Mouse (Mus musculus): Measurements from ENCODE around the gene Mrc2. TPM values are rescaled to one million over a fixed set of nuclear protein-coding genes. Genes with fewer than 3 reads are reported as not detected.
A peak's percentile ranks its signal among the peaks of the same experiment; 100 is the strongest.

Mrc2 gene
- polyA plus RNA-seq, 1 experiment from 2014 or later: 16.9 TPM

DNA sequence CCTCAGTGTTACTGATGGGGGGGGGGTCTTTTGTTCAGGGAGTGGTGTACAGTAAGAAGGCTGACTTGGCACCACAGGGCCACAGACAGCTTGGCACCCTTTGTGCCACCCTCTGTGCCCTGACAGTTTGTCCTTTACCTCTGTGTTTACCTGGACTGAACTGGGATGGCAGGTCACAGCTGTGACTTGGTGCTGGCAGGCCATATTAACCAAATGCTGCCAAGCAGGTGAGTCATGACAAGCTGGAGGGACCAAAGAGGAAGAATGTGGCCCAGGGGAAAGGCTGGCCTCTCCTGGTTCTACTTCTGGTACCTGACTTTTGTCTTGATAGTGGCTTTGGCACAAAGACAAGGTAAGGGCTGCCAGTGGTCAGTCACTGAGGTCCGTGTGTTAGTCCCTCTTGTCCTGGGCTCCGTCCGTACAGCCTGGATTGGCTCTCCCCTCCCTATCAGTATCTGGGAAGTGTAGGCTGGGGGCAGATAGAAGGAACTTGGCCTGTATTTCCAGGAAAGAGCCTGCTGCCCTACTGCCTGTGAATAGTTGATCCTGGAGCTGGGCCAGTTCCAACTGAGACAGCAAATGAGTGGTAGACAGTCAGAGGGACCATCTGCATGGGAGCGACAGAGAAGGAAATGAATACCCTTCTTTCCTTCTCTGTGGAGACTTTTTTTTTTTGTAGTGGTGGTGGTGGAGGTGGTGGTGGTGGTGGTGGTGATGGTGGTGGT, 69.8 kb downstream of the Mrc2 start:
- Histone ChIP-seq H3K4me1 (peaks cover 42% of the 10 kb centered on the region), H3K27ac (replicated peaks) (no peak overlapping the region), H3K4me3 (no peak overlapping the region; the same call in 1 of the 2 replicates), H3K36me3 (no peaks in the 10 kb centered on the region), H3K9me3 (replicated peaks) (no peaks in the 10 kb centered on the region), H3K27me3 (ENCODE audit: low read depth, poor library complexity, severe bottlenecking) (peaks cover 51% of the 10 kb centered on the region)
- 90% methylated on average over 4 of the region's 4 CpGs for WGBS
- no peak for DNase-seq (ENCODE audit: low spot score)

DNA sequence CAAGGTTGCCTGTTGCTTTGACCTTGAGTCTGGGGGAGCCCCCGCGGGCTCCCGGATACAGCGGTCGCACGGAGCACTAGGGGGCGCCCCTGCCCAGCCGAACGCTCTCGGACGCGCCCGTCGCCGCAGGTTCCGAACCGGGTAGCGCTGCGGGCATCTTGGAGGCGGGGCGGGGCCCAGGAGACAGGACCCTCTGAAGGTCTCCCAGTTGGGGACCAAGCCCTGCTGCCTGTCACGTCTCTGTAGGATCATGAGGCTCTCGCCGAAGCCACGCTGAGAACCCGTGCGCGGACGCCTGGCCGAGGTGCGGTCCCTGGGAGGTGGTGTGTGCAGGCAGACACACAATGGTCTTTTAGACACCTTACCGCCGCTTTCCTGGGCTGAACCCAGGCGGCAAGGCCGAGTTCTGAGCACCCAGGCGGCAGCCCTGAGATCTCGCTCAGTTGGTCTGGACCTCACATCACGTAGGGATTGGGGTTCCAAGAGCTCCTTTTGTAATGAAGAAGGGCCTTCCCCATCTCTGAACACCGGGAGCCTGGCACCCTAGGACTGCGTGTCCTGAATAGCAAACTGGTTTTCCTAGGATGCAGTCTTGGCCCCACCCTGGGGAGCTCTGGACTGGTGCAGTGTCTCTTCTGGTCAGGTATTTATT, 70.6 kb downstream of the Mrc2 start:
- Histone ChIP-seq H3K27me3 (ENCODE audit: low read depth, poor library complexity, severe bottlenecking) (peaks cover 51% of the 10 kb centered on the region), H3K27ac (replicated peaks) (peak overlapping the region; percentile 80), H3K9me3 (replicated peaks) (no peaks in the 10 kb centered on the region), H3K4me1 (peaks cover 42% of the 10 kb centered on the region), H3K4me3 (peak overlapping the region; percentile 62), H3K36me3 (no peaks in the 10 kb centered on the region)
- peak; percentile 83 for DNase-seq (ENCODE audit: low spot score)
- WGBS: 1% methylated on average over 40 of the region's 40 CpGs

DNA sequence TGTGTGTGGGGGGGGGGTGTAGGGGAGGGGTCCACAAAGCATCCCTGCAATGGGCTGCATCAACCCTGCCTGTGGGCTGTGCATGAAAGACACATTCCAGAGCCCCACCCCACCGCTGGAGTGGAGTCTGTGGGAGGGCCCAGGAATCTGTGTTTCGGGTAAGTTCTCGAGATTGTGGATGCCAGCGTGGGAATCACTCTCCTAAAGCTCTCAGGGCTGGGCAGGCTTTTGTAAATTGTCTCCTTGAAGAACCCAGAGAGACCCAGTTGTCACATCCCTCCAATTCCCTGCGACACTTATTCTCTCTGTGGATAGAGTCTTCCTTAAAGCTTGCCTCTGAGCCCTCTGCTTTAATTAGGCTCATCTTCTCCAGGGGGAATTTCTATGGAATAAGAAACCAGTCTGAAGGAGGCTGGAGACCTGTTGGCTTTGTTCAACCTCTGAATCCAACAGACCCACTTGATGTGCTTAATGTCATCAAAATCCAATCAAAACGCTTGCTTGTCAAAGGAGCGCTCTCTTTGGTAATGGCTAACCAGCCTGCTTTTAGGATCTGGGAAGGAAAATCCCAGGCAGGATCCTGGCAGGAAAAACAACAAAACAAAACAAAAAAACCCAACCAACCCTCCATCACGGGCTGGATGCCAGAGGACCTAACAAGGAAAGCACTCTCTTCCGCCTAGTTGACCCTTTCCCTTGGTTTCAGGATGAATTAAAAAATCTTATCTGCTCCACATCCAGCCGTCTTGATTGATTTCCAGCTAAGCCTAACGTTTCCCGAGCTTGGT, 71.3 kb downstream of the Mrc2 start:
- H3K4me3 ChIP-seq: peak overlapping the region; percentile 62
- H3K27ac ChIP-seq (replicated peaks): peak overlapping the region; percentile 80
- H3K36me3 ChIP-seq: no peaks in the 10 kb centered on the region
- peak; percentile 36 for DNase-seq (ENCODE audit: low spot score)
- 44% methylated on average over 12 of the region's 12 CpGs for WGBS
- no peaks in the 10 kb centered on the region for H3K9me3 ChIP-seq (replicated peaks)
- peaks cover 42% of the 10 kb centered on the region for H3K4me1 ChIP-seq
- peaks cover 51% of the 10 kb centered on the region for H3K27me3 ChIP-seq (ENCODE audit: low read depth, poor library complexity, severe bottlenecking)

DNA sequence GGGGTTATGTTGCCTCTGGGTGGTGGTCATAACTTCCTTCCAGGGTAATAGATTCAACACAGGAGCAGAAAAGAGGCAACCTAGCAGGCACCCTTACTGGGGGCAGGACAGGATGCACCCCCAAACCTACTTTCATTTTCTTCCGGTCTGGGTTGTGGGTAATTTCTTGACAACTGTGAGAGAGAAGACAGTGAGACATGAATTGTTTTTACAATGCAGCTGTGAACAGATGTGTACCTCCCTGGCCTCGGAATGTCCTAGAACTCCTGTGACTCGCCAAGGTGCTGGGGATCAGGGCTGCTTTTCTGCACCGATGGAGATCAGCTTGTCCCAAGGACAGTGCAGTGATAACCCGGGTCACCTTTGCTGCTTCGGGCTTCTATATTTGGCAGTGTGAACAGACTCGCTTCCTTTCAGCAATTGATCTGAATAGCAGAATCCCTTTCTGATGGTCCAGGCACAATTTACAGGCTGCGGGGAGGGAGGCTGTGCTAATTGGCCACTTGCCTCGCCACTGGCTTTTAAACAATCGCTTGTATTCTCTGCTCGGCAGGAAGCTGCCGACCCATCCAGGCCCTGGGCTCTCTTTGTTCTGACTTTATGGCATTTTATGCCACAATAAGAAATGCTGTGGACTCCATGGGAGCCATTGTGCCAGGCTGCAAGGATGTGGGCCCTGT, 72.1 kb downstream of the Mrc2 start:
- WGBS: 34% methylated on average over 12 of the region's 12 CpGs
- Histone ChIP-seq H3K9me3 (replicated peaks) (no peaks in the 10 kb centered on the region), H3K27ac (replicated peaks) (peak overlapping the region; percentile 80), H3K4me1 (peaks cover 42% of the 10 kb centered on the region), H3K4me3 (peak overlapping the region; percentile 16; the same call in 1 of the 2 replicates), H3K36me3 (no peaks in the 10 kb centered on the region), H3K27me3 (ENCODE audit: low read depth, poor library complexity, severe bottlenecking) (peaks cover 51% of the 10 kb centered on the region)
- no peak for DNase-seq (ENCODE audit: low spot score)

DNA sequence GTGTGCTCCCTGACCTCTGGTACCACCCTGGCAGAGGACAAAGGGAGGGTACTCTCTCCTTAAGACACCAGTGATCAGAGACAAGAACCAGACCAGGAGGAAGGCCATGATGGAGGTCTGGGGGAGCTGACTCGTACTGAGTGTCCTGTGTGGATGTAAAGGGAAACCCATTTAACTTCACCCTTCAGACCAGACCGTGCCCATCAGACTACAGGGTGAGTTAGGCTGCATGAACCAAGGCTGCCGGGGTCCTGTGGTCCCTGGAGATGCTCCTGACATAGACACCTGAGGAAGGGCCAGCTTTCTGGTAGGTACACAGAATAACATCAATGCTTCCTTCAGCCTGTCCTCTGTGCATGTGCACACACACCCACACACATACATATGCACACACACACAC, 73.2 kb downstream of the Mrc2 start:
- DNase-seq (ENCODE audit: low spot score): no peak
- Histone ChIP-seq H3K27me3 (ENCODE audit: low read depth, poor library complexity, severe bottlenecking) (peaks cover 48% of the 10 kb centered on the region), H3K4me3 (no peak overlapping the region), H3K9me3 (replicated peaks) (no peaks in the 10 kb centered on the region), H3K4me1 (peaks cover 42% of the 10 kb centered on the region), H3K36me3 (no peaks in the 10 kb centered on the region), H3K27ac (replicated peaks) (peak overlapping the region; percentile 46; the same call in 1 of the 2 replicates)
- 91% methylated on average over 3 of the region's 3 CpGs for WGBS

DNA sequence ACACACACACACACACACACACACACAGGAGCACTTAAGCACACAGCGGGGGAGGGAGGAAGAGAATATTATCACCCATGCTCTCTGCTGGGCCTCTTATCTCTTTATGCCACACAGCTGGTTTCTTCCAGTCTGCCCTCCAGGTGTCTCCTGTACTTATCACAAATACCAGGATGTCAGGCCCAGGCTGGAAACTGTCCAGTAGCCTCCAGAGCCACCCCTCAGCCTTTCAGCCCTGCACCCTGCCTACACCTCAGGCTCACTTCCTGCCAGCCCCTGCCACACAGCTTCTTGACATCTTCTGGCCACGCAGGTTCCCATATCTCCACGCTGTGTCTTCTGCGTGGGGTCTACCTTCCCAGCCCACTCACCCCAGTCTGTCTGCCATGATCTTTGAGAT, 73.6 kb downstream of the Mrc2 start:
- no peak for DNase-seq (ENCODE audit: low spot score)
- Histone ChIP-seq H3K27me3 (ENCODE audit: low read depth, poor library complexity, severe bottlenecking) (peaks cover 44% of the 10 kb centered on the region), H3K9me3 (replicated peaks) (no peaks in the 10 kb centered on the region), H3K4me3 (no peak overlapping the region), H3K4me1 (peaks cover 42% of the 10 kb centered on the region), H3K36me3 (no peaks in the 10 kb centered on the region), H3K27ac (replicated peaks) (peak overlapping the region; percentile 46; the same call in 1 of the 2 replicates)
- WGBS: 79% methylated on average over 3 of the region's 4 CpGs

DNA sequence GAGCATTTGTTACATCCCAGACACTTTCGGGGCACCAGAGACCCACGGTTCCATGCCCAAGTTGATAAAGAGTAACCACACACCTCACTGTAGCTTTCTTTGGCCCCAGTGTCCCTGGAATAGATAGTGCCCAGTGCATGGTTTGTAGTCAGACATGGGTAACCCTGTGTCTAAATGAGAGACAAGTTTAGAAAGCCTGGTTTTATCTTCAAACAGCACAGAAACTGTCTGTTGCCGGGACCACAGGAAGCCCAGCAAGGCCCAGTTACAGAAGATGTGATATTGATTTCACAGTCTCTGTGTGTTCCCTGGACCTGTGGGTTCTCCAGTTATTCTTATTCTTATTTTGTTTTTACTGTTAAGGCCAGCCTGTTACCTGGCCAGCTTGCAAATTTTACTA, 74.7 kb downstream of the Mrc2 start:
- DNase-seq (ENCODE audit: low spot score): no peak
- 93% methylated on average over 3 of the region's 3 CpGs for WGBS
- no peak overlapping the region for H3K27ac ChIP-seq (replicated peaks)
- H3K9me3 ChIP-seq (replicated peaks): no peaks in the 10 kb centered on the region
- H3K27me3 ChIP-seq (ENCODE audit: low read depth, poor library complexity, severe bottlenecking): peaks cover 33% of the 10 kb centered on the region
- H3K4me3 ChIP-seq: no peak overlapping the region
- no peaks in the 10 kb centered on the region for H3K36me3 ChIP-seq
- H3K4me1 ChIP-seq: peaks cover 42% of the 10 kb centered on the region

DNA sequence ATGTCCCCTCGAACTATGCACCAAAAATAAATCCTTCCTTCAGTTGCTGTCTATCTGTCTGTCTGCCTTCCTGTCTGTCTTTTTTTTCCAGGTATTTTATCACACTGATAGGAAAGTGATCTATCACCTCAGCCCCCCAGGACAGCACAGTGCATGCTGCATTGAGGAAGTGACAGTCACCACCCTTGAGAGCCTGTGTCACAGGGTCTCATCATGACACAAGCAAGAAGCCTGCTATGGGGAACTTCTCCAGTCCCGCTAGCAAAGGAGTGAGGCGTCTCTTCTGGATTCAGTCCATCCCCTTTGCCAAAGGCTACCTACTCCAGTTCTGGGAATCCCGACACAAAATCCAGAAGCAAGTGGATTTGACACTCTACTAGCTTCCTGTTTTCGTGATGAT, 76.4 kb downstream of the Mrc2 start:
- WGBS: 87% methylated on average over 5 of the region's 5 CpGs
- H3K36me3 ChIP-seq: no peaks in the 10 kb centered on the region
- H3K4me3 ChIP-seq: no peak overlapping the region
- no peaks in the 10 kb centered on the region for H3K9me3 ChIP-seq (replicated peaks)
- H3K4me1 ChIP-seq: peaks cover 30% of the 10 kb centered on the region
- DNase-seq (ENCODE audit: low spot score): no peak
- H3K27ac ChIP-seq (replicated peaks): no peak overlapping the region
- H3K27me3 ChIP-seq (ENCODE audit: low read depth, poor library complexity, severe bottlenecking): peaks cover 21% of the 10 kb centered on the region

DNA sequence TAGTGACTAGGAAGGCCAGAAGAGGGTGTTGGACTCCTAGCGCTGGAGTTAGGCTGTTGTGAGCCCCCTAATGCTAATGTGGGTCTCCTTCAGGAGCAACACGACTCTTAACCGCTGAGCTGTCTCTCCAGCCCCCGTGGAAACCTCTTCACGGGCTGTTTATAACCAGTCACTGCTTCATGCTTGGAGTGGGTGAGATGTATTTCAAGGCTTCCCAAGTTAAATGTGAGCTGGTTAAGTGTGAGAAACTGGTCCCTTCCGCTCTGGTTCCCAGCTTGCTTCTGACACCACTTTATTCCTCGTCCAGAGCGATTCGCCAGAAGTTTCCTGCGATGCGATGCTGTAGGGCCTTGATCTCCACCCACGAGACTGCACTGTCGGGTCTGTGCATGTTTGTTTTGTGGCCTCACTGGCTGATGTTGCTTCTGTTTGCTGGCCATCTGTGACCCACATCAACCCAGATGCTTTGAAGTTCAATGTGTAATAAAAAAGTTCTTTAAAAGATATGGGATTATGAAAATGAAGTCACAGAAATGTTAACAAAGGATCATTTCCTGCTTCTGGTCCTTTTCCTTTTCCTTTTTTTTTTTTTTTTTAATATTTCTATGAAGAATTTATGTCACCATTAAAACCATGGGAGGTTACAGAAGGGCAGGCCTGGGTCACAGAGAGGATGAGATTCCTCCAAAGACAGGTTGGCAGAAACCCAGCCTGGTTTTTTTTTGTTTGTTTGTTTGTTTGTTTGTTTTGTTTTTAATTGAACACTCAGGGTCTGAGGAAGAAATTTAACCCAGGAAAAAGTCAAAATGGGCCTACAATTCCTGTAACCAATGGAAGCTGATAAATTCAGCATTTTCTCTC, 77.3 kb downstream of the Mrc2 start:
- no peak overlapping the region for H3K4me3 ChIP-seq
- H3K27me3 ChIP-seq (ENCODE audit: low read depth, poor library complexity, severe bottlenecking): peaks cover 11% of the 10 kb centered on the region
- WGBS: 91% methylated on average over 13 of the region's 13 CpGs
- peaks cover 20% of the 10 kb centered on the region for H3K4me1 ChIP-seq
- no peak overlapping the region for H3K27ac ChIP-seq (replicated peaks)
- no peaks in the 10 kb centered on the region for H3K36me3 ChIP-seq
- H3K9me3 ChIP-seq (replicated peaks): no peaks in the 10 kb centered on the region
- DNase-seq (ENCODE audit: low spot score): no peak

DNA sequence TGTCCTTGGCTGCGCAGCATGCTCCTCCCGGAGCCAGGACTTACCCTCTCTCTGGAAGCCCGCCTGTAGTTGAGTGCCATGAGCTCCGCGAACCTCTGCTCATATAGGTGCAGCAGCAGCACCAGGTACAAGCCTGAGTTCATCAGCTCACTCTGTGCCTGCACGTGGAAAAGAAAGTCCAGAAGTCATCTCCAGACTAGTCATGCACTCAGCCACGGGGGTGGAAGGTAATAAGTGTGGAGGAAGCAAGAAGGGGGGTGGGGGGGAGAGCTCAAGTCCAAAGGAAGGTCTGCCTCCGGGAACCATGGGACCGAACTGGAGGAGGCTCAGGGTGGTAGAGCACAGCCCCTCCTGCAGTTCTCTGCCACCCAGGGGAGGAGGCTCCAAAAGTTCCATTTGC, 79.4 kb downstream of the Mrc2 start:
- H3K4me3 ChIP-seq: no peak overlapping the region
- WGBS: 82% methylated on average over 9 of the region's 9 CpGs
- DNase-seq (ENCODE audit: low spot score): no peak
- no peaks in the 10 kb centered on the region for H3K36me3 ChIP-seq
- no peaks in the 10 kb centered on the region for H3K4me1 ChIP-seq
- no peaks in the 10 kb centered on the region for H3K27me3 ChIP-seq (ENCODE audit: low read depth, poor library complexity, severe bottlenecking)
- H3K9me3 ChIP-seq (replicated peaks): no peaks in the 10 kb centered on the region
- H3K27ac ChIP-seq (replicated peaks): no peak overlapping the region

DNA sequence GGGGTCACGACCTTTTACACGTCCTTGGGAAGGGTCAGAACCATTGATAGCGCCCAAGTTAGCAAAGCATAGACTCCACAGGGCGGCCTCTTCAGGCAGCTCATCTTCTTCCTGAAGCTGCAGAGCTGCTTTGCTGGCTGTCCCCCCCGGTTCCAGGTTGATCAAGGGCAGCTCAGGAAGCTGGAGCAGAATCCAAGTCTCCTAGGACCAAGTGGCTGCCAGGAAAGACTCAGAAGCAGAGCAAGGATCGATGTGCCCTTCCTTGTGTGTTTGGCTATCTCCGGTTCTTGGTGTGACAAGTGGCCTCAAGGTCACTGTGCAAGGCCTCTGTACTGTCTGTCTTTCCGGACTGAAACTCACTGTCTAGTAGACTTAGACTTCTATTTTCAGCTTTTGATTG, 81.4 kb downstream of the Mrc2 start:
- Histone ChIP-seq H3K36me3 (no peaks in the 10 kb centered on the region), H3K27me3 (ENCODE audit: low read depth, poor library complexity, severe bottlenecking) (no peaks in the 10 kb centered on the region), H3K27ac (replicated peaks) (no peak overlapping the region), H3K9me3 (replicated peaks) (no peaks in the 10 kb centered on the region), H3K4me3 (no peak overlapping the region), H3K4me1 (no peaks in the 10 kb centered on the region)
- no peak for DNase-seq (ENCODE audit: low spot score)
- WGBS: 83% methylated on average over 8 of the region's 8 CpGs

Measured in midbrain, embryonic 10.5 days (tissue).